Mouse (Mus musculus) kidney, postnatal 4 days (tissue): Measurements from ENCODE around the gene Grik1.

Source experiments
- DNase-seq, 2 experiments: peaks; one replicate each; pipeline ENCODE4 v3.0.0; 2021; ENCODE audit warnings: mixed read lengths in 2 of 2

The Grik1 gene

GRCm38 (mm10) chr16:87954715-87955441 is 335.2 kb downstream of the Grik1 start:
- peak in 1 of 2 experiments; percentile 7 for DNase-seq

DNA sequence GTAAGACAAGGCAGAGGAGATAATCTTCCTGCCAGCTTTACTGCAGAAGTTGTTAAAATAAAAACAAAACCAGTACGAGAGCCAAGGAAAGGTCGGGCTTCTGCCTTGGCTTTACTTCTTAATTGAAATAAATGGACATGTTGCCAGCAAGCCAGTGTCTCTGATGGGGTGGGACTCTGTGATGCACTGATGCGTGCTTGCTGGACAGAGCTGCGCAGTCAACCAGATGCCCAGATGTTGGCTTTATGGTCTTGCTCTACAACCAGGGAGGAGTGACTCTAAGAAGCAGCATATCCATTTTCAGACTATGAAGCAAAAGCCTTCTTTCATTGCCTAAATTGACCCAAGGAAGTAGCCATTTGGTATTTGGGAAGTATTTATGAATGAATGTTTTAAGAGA is 336.9 kb downstream of the Grik1 start:
- peak in 1 of 2 experiments; percentile 8 for DNase-seq

- no peak for DNase-seq
Observed at GRCm38 (mm10) chr16:87949881-87950280, 340.2 kb downstream of the Grik1 start.

DNA sequence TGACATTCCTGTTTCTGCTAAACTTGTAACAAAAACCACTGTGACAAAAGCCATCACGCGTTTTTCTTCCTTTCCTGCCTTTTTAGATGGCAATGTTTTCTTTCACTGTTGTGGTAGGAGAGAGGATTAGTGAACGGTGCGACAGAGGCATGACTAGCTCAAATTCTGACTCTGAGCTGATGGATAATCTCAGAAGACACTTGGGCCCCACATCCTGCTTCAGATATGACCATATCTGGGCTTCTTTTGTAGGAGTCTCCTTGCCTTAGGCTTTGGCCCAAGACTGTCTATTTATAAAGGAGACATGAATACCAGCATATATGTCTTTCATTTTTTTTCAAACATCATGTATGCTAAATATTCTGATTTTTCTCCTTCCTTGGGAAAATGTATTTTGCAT is 341.9 kb downstream of the Grik1 start:
- DNase-seq: no peak

DNA sequence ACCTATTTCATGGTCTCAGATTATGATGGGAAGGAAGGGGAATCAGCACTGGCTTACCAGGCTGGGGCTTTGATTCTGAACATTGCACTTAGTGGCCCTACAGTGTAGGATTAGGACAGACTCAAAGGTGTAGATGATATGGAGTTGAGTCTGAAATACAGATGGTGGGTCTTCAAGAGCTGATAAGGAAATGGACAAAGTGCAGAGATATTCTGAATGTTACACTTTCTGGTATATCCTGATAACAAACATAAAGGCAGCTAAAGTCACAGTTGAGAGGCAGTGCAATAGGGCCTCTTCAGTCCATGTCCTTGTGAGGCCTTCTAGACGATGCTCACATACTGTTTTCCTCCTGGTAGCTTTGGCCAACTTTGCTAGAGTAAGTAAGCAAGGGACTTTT is 345.7 kb downstream of the Grik1 start:
- no peak for DNase-seq

DNA sequence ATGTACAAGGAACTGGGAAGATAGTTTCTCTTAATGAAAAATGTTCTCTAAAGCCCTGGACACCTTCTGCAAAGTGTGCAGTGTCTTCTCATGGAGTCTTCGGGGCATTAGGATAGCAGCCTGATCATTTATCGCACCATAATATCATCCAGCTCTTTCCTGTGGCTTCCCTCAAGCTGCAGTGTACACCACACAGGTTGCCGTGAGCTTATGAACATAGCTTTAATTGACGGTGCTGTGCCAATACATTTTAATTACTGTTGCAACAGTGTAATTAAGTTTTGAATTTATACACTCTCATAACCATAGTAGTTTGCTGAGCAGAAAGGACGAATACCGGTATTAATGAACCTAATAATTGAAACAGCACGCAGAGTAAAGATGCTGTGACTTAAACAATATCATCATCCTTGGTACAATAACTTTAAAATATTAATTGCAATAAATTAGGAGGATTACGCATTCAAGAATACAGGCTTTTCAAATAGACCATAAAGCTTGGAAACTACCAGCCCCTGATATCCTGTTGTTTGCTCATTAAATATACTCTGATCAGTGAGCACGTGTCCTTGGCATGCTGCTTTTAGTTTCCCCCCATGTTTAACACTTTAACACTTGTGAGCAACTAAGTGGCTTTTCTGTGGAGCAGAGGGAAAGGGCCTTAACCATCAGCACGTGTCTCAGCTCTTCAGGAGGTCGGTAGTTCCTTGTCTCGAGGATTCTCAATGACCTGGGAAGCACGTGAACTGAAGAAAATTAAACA is 347.8 kb downstream of the Grik1 start:
- no peak for DNase-seq

DNA sequence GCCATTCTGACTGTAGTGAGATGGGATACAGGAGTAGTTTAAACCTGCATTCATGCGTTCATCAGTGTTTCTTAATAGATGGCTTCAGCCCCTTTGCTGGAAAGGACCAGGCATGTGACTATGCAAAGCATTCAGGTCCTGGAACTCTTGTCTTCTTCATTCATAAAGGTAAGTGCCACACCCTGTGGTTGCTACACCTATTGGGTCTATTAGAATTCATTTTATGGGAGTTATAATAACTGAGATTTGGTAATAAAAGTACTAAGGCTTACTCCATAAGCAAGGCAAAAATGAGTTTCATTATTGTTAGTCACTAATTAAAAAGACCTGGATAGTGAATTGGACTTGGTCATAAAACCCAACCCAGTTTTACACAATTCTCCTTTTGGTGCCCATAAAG is 355.4 kb downstream of the Grik1 start:
- DNase-seq: no peak

DNA sequence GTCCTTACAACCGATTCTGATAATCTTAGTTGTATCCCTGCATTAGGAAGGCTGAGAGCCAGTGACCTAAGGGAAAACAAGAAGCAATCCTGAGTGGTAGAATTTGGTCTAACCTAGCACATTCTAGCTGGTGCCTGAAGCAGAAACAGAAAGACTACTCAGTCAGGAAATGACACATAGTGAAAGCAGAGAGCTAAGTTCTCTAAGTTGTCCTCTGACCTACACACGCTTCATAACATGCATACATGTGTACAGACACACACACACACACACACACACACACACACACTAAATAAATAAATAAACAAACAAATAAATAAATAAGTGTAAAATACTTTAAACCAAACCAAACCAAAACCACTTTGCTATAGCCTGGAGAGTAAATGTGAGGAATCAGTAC is 358.7 kb downstream of the Grik1 start:
- no peak for DNase-seq

- DNase-seq: no peak
Observed at GRCm38 (mm10) chr16:87930519-87930918, 359.5 kb downstream of the Grik1 start.

DNA sequence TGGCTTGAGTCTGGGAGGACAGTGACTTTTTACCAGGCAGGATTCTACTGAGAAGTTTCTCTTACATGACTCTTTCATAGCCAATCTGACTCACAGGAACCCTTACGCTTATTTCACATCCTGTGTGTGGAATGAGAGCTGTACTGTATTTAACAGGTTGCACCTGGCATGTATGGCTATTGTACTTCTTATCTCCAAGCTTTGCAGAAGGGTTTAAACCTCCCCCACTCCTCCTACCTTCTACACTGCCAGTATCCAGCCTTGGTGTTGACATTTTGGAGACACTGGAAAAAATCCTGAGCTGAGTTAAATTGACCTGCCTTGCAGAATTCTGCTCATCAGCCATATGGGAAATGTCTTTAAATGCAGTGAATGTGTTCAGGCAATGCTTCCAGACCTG is 361.4 kb downstream of the Grik1 start:
- DNase-seq: no peak

DNA sequence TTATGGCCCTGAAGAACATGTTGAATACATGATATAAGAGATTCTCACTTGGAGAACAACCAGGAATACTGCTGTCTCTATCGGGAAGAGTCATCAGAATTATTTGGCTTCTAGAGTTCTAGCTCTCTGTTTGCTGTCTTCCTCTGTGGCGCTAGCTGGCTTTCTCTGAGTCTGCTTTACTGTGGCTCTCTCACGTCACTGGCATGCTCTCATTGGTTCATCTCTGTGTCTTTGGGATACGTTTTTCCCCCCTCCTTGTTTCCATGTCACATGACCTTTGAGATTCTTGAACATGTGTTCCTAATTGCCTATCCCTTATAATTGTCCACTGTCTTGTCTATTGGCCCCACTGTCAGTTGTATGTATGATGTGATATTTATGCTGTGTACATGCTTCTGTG is 372.2 kb downstream of the Grik1 start:
- no peak for DNase-seq

GRCm38 (mm10) chr16:87917157-87917546 is 372.9 kb downstream of the Grik1 start:
- DNase-seq: peak; percentile 10 to 45

- peak; percentile 10 to 17 for DNase-seq
Observed at GRCm38 (mm10) chr16:87916209-87917156, 373.6 kb downstream of the Grik1 start.

DNA sequence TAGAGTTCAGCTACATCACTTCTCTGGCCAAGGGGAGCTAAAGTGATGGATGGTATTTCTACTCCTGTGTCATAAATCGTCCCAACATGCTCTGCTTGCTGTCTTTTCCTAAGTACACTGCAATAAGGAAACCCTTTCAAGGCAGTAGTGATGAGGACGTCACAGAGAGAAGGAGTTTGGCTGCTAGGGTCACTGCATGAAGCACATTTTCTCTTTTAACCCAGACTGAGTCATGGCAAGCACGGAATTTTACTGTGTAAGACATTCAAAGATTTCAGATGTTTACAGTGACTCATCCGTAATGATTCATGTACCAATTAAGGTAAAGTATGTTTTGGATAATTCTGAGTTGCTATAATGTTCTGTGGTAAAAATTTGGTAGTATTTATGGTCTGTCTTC is 374.9 kb downstream of the Grik1 start:
- no peak for DNase-seq

- DNase-seq: peak in 1 of 2 experiments; percentile 11
Observed at GRCm38 (mm10) chr16:87913781-87914180, 376.3 kb downstream of the Grik1 start.

DNA sequence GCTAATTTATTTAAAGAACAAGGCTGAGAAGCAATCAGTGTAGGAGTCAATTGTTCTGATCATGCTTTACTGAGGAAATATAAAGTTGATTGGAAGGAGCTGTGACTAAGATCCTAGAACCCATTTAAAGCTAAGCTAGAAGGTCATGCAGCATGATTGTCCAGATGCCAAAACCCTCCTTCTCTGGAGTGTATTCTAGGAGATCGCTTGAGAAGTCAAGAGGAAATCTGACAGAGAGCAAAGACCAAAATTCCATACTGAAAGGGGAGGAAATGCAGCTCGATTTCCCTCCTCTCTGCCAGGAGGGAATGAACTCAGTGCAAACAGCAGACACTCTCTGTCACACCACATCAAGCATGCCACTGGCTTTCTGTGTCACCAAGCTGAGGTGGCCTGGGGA is 378.9 kb downstream of the Grik1 start:
- DNase-seq: peak; percentile 17 to 29

- DNase-seq: peak in 1 of 2 experiments; percentile 5
Observed at GRCm38 (mm10) chr16:87902049-87902448, 388.0 kb downstream of the Grik1 start.

DNA sequence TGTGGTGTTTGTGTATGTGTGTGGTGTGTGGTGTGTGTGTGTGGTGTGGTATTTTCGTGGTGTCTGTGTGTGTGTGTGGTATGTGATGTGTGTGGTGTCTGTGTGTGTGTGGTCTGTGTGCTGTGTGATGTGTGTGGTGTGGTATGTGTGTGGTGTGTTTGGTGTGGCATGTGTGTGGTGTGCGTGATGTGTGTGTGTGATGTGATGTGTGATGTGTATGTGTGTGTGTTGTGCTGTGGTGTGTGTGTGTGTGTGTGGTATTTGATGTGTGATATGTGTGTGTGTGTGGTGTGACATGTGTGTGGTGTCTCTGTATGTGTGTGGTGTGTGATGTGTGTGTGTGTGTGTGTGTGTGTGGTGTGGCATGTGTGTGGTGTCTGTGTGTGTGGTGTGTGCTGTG is 388.9 kb downstream of the Grik1 start:
- no peak for DNase-seq

DNA sequence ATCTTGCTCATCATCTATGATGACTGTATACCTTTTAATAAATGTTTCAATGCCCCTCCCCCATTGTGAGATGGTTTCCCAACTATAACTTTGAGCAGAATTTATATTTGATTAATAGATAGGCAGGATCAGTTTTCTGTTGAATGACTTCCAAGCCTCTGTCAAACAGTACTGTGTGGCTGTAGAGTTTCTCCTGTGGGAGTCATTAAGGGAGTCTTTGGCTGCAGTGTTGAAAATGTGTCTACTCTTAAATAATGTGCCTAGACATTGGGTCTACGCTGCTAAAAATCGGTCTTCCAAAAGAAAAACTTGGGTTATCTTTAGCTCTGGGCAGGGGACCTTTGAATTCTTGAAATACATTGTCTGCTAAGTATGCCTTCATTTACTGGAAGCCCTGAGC is 414.1 kb downstream of the Grik1 start:
- DNase-seq: no peak

DNA sequence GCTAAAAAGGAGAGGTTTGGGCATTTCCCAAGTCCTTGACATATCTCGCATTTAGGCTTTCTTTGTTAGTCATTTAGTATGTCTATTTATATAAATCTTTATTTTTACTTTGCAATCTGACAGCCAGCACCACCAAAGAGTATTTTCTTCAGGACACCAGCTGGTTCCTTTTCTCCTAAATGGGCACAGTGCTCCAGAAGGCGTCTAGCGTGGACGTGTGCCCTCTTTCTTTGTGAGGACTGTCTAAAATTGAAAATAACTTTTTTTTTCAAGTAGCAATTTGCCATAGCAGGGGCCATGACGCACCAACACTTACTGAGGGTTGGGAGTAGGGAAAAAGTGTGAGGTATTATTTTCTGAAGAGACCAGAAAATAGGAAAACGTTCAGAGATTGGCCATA is 425.5 kb downstream of the Grik1 start:
- DNase-seq: no peak

DNA sequence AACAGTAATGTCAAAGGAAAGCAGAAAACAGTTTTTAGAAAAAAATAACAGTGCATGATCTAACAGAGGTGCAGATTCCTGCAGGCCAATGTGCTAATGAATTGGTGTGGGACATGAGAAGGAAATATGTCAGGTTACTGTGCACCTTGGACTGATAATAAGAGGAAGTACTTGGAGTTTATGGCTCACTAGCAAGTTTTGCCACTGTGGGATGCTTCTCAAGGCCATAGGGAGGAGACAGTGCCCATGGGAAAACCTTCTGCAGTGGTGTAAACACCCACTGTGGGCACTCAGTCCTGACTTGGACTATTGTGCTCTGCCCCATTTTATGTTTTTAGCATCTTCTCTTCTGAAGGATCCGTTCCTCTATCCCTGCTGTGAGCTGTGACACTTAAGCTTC is 428.3 kb downstream of the Grik1 start:
- no peak for DNase-seq

GRCm38 (mm10) chr16:87853451-87854085 is 436.5 kb downstream of the Grik1 start:
- no peak for DNase-seq

GRCm38 (mm10) chr16:87851550-87851949 is 438.5 kb downstream of the Grik1 start:
- no peak for DNase-seq
